Mouse (Mus musculus) CH12.LX (cell line): ENCODE data around the gene Irs4.

ENCODE experiments used
- BHLHE40 ChIP-seq: IDR thresholded peaks from 2 replicates; pipeline ENCODE4 v1.6.1; 2011; ENCODE audit warnings: mild to moderate bottlenecking, low read depth, low read length, improper control_type of control experiment
- CHD2 ChIP-seq: IDR thresholded peaks from 2 replicates; pipeline ENCODE4 v1.6.1; 2011; ENCODE audit warnings: low read length, improper control_type of control experiment
- CTCF ChIP-seq, 2 experiments: IDR thresholded peaks in 1 of 2; conservative IDR thresholded peaks in 1 of 2; 2 replicates each; pipeline ENCODE4 v1.5.1; 2011 to 2012; ENCODE audit warnings: low read depth in 2 of 2, low read length in 2 of 2, improper control_type of control experiment in 1 of 2, inconsistent platforms in 1 of 2, mild to moderate bottlenecking in 1 of 2, moderate library complexity in 1 of 2
- EP300 ChIP-seq: IDR thresholded peaks from 2 replicates; pipeline ENCODE4 v1.6.1; 2011; ENCODE audit warnings: low read length, improper control_type of control experiment
- HCFC1 ChIP-seq: IDR thresholded peaks from 2 replicates; pipeline ENCODE4 v1.6.1; 2012; ENCODE audit warnings: low read depth, mild to moderate bottlenecking, inconsistent platforms, low read length, improper control_type of control experiment
- MAX ChIP-seq: IDR thresholded peaks from 2 replicates; pipeline ENCODE4 v1.6.1; 2011; ENCODE audit warnings: low read length, improper control_type of control experiment
- MEF2A ChIP-seq: IDR thresholded peaks from 2 replicates; pipeline ENCODE4 v1.6.1; 2014; ENCODE audit warnings: low read depth, mild to moderate bottlenecking, inconsistent platforms, low read length, improper control_type of control experiment, borderline replicate concordance
- NELFE ChIP-seq: IDR thresholded peaks from 2 replicates; pipeline ENCODE4 v1.6.1; 2011; ENCODE audit warnings: low read depth, low read length, improper control_type of control experiment
- POLR2A ChIP-seq: IDR thresholded peaks from 2 replicates; pipeline ENCODE4 v1.6.1; 2011; ENCODE audit warnings: low read depth, mild to moderate bottlenecking, improper control_type of control experiment, low read length
- POLR2AphosphoS2 ChIP-seq: IDR thresholded peaks from 2 replicates; pipeline ENCODE4 v1.6.1; 2011; ENCODE audit warnings: low read depth, low read length, improper control_type of control experiment
- TBP ChIP-seq: conservative IDR thresholded peaks from 2 replicates; pipeline ENCODE4 v1.6.1; 2011; ENCODE audit warnings: low read depth, low read length, improper control_type of control experiment
- ZC3H11A ChIP-seq: IDR thresholded peaks from 2 replicates; pipeline ENCODE4 v1.6.1; 2012; ENCODE audit warnings: low read depth, mild to moderate bottlenecking, inconsistent platforms, low read length, improper control_type of control experiment
- ZKSCAN1 ChIP-seq: IDR thresholded peaks from 2 replicates; pipeline ENCODE4 v1.6.1; 2012; ENCODE audit warnings: low read depth, inconsistent platforms, low read length, improper control_type of control experiment, borderline replicate concordance

DNA sequence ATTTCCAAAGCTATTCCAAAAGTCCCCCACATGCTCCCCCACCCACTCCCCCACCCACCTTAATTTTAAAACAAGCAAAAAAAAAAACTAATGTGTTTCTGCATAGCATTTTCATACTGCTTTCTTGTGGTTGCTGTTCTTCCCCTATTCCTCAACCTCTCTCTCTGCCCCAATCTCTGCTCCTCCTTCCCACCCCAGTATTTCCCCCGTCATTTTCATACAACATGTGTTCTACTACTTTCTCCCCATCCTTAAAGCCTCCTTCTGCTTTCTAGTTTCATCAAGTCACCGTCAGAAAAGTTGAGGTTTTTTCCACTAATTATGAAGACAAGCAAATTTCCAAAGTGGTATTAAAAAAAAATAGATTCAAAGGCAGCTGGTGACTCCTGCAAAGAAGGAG lies 25.3 kb upstream of the Irs4 start:
- no peak for TF ChIP-seq POLR2A
- no peak for TF ChIP-seq CTCF (conservative IDR thresholded peaks at IDR 0.05 in 1 of 2, IDR thresholded peaks at IDR 0.05 in 1 of 2; ENCODE audit: low read depth in 2 of 2, low read length in 2 of 2)
- no peak for TF ChIP-seq EP300
- no peak for TF ChIP-seq MAX
- TF ChIP-seq ZC3H11A, result no peak
- no peak for TF ChIP-seq POLR2AphosphoS2
- no peak for TF ChIP-seq MEF2A
- no peak for TF ChIP-seq TBP
- no peak for TF ChIP-seq CHD2
- TF ChIP-seq BHLHE40, result no peak
- TF ChIP-seq NELFE, result no peak
- no peak for TF ChIP-seq ZKSCAN1
- no peak for TF ChIP-seq HCFC1
